Mouse (Mus musculus): ENCODE data around the gene Slc4a3. TPM values are rescaled to one million over a fixed set of nuclear protein-coding genes. Genes with fewer than 3 reads are reported as not detected.

Gene Slc4a3
- total RNA-seq, 2 experiments from 2014 or later, result 44.3 to 68.8 TPM

GRCm38 (mm10) chr1:75596906-75597305 is 50.8 kb downstream of the Slc4a3 start:
- no peak for DNase-seq

DNA sequence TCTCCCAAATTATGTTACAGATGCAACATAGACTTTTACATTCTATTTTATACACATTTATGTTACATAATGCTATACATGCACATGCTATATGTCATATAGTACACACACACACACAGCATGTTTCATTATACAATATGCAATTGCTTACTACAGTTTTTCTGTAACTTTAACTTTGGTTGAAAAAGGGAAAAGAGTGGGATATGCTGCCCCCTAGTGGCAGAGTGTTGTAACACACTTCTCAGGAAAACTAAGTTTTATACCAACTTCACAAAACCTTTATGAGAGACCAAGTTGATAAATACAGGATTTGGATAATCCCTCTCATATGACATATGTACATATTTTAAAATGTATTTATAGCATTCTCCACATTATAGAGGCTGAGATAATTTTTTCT is 51.6 kb downstream of the Slc4a3 start:
- DNase-seq, result peak; percentile 75

DNA sequence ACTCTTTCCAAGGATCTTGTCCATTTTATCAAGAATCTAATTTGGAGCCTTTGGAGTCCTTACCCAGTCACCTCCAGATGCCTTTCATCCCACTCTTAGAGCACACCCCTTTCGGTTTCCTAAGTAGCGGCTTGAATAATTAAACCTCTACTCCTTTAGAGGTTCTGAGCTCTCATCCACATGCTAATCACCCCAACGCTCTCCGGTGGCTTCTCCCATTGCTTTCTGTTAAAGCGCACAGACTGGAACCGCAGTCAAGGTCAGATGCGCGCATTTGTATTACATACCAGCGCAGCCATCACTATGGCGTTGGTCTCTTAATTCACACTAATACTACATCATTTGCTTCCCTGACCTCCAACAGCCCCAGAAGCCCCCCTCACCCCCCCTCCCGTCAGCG is 55.7 kb downstream of the Slc4a3 start:
- no peak for DNase-seq

DNA sequence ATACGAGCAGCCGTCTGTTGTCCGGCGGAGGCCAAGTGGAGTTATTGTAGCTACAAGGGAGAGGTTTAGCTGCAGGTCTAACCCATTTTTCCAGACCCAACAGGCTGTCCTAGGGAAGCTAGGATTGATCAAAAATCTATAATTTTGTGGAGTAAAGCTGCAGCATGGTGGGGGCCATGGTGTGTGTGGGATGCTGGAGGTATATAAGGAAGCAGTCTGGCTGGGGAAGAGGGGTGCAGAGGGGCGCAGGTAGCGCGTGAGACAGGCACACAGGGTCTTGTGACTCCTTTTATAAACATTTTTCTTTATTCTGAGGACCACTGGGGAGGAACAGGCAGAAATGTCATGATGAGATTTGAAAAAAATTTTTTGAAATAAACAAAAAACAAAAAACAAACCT is 57.5 kb downstream of the Slc4a3 start:
- DNase-seq, result no peak

GRCm38 (mm10) chr1:75608225-75608624 is 62.2 kb downstream of the Slc4a3 start:
- no peak for DNase-seq

DNA sequence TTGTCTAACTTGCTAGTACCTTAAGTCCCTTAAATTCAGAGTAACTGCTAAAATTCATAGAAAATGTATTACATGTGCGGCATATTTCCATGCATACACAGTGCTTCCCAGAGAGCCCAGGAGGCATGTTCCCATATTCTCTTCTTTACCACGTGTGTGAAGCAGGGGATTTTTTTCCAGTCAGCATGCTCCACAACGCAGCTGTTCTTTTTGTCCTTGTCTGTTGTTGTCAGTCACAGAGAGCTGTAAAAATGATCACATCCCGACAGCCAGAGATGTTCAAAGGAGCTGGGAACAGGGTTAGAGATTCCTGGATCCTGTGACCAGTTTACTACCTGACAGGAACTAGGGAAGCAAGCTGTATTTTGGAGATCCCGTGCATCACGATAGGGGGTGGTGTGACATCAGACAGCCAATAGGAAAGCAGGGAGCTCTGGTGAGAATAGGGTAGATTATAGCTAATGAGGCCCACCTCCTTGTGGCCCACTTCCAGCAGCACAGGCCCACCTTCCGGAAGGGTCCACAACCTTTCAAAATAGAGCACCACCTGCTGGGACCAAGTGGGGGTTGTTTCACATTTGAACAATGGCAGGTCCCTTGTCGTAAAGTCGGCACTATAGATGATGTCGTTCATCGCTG is 62.7 kb downstream of the Slc4a3 start:
- no peak for DNase-seq

GRCm38 (mm10) chr1:75609264-75609662 is 63.2 kb downstream of the Slc4a3 start:
- no peak for DNase-seq

GRCm38 (mm10) chr1:75610553-75610952 is 64.5 kb downstream of the Slc4a3 start:
- DNase-seq, result no peak

Other genes starting within 250 kb of the Slc4a3 start
- 100 to 1,000 TPM; 103 to 106 TPM for gene Dnpep, start 228.3 kb upstream of the Slc4a3 start, total RNA-seq (2021)
- 100 to 1,000 TPM in 1 of 2 experiments, 10 to 100 TPM in 1; 62.7 to 208 TPM for gene Des, start 185.9 kb upstream of the Slc4a3 start, total RNA-seq (2021)
- gene Speg, start 171.0 kb upstream of the Slc4a3 start, total RNA-seq (2021), result 10 to 100 TPM; 12.8 to 30.6 TPM
- gene Gmppa, start 110.3 kb upstream of the Slc4a3 start, total RNA-seq (2021), result 10 to 100 TPM; 58.6 to 61.8 TPM
- 1 to 10 TPM; 2.5 to 3.3 TPM for gene Asic4, start 95.8 kb upstream of the Slc4a3 start, total RNA-seq (2021)
- 10 to 100 TPM; 36.9 to 43.6 TPM for gene Chpf, start 67.0 kb upstream of the Slc4a3 start, total RNA-seq (2021)
- 1 to 10 TPM; 2.5 to 3.8 TPM for gene Tmem198, start 66.7 kb upstream of the Slc4a3 start, total RNA-seq (2021)
- gene Obsl1, start 39.8 kb upstream of the Slc4a3 start, total RNA-seq (2021), result 100 to 1,000 TPM in 1 of 2 experiments, 10 to 100 TPM in 1; 95.2 to 118 TPM
- 10 to 100 TPM; 47.4 to 78.9 TPM for gene Inha, start 39.2 kb upstream of the Slc4a3 start, total RNA-seq (2021)
- gene Stk11ip, start 24.7 kb upstream of the Slc4a3 start, total RNA-seq (2021), result 10 to 100 TPM; 17.0 to 21.9 TPM